22 mouse cellular contexts compared by ENCODE assay signal in genomic region chr7:107680151-107680852, GRCm38 (mm10). TPM values are rescaled to one million over a fixed set of nuclear protein-coding genes. Genes with fewer than 3 reads are reported as not detected.
DNase-seq lines count a peak whose midpoint lies in the region; ATAC-seq and TF ChIP-seq lines count a peak whose summit lies in the region.
"Had no signal": no experiment of that assay in that cellular context is flagged by ENCODE, and none has a peak within 500 bp of the region (broad histone marks: within the 10 kb centered on the region; RNA-seq: fewer than 3 reads in every experiment).

No protein-coding gene starts in this region.

- H3K27me3 ChIP-seq in lung, postnatal 0 days (replicated peaks; ENCODE audit: insufficient read depth, low read length): no peaks in the 10 kb centered on the region
- no peaks in the 10 kb centered on the region for H3K27me3 ChIP-seq in stomach, embryonic 14.5 days (ENCODE audit: control insufficient read depth, insufficient read depth, low read length)
- H3K27me3 ChIP-seq in heart, adult 2 months (ENCODE audit: control insufficient read depth, insufficient read depth, low read length): no peaks in the 10 kb centered on the region
- H3K27me3 ChIP-seq: heart, embryonic 15.5 days; hindbrain, embryonic 12.5 days; limb, embryonic 13.5 days; midbrain, embryonic 13.5 days had no signal

- no peaks in the 10 kb centered on the region for H3K9me3 ChIP-seq in lung, postnatal 0 days (ENCODE audit: low read length)
- H3K9me3 ChIP-seq in stomach, embryonic 14.5 days (ENCODE audit: control insufficient read depth, low read depth, low read length): no peaks in the 10 kb centered on the region
- H3K9me3 ChIP-seq: heart, embryonic 15.5 days; hindbrain, embryonic 12.5 days; limb, embryonic 13.5 days; midbrain, embryonic 13.5 days had no signal

- no peak for TF ChIP-seq POLR2A in lung, adult 2 months (IDR thresholded peaks at IDR 0.05; ENCODE audit: borderline replicate concordance, extremely low read depth, low read depth, low read length)
- no peak for TF ChIP-seq POLR2A in heart, adult 2 months (IDR thresholded peaks at IDR 0.05; ENCODE audit: insufficient read depth, low read depth, low read length)

- H3K27ac ChIP-seq in lung, postnatal 0 days (ENCODE audit: low read length): peak overlapping the region; percentile 78
- H3K27ac ChIP-seq in stomach, embryonic 14.5 days (ENCODE audit: low read length): 0 out of 2 replicates have a peak overlapping the region, but pooled peaks have one; percentile 15
- no peak overlapping the region; the same call in 1 of the 2 replicates for H3K27ac ChIP-seq in heart, adult 2 months
- H3K27ac ChIP-seq: heart, embryonic 15.5 days; hindbrain, embryonic 12.5 days; limb, embryonic 13.5 days; midbrain, embryonic 13.5 days had no signal

- no peaks in the 10 kb centered on the region; the same call in 1 of the 2 replicates for H3K4me1 ChIP-seq in lung, postnatal 0 days (ENCODE audit: insufficient read depth, low read depth, low read length)
- H3K4me1 ChIP-seq in lung, adult 2 months (ENCODE audit: control insufficient read depth, insufficient read depth, low read length): peaks cover 14% of the 10 kb centered on the region
- 0 out of 2 replicates have a peak, but pooled peaks cover 11% of the 10 kb centered on the region for H3K4me1 ChIP-seq in stomach, embryonic 14.5 days (ENCODE audit: control insufficient read depth, insufficient read depth, low read length)
- peaks cover 3% of the 10 kb centered on the region for H3K4me1 ChIP-seq in heart, adult 2 months (ENCODE audit: control insufficient read depth, insufficient read depth, low read length)
- H3K4me1 ChIP-seq: hindbrain, embryonic 12.5 days; limb, embryonic 13.5 days; midbrain, embryonic 13.5 days had no signal

- TF ChIP-seq CTCF in lung, postnatal 0 days (IDR thresholded peaks at IDR 0.05): no peak
- TF ChIP-seq CTCF in lung, adult 2 months (IDR thresholded peaks at IDR 0.05; ENCODE audit: insufficient read depth, low read length): no peak
- TF ChIP-seq CTCF in heart, adult 2 months (IDR thresholded peaks at IDR 0.05): no peak

- H3K79me2 ChIP-seq in heart, adult 2 months (replicated peaks; ENCODE audit: control insufficient read depth, insufficient read depth, low read length): no peaks in the 10 kb centered on the region

- no peak overlapping the region for H3K4me3 ChIP-seq in lung, postnatal 0 days (ENCODE audit: low read depth, low read length)
- H3K4me3 ChIP-seq in lung, adult 2 months (replicated peaks; ENCODE audit: extremely low read depth, low read depth, low read length): no peak overlapping the region
- H3K4me3 ChIP-seq in stomach, embryonic 14.5 days (ENCODE audit: low read depth, low read length): no peak overlapping the region
- H3K4me3 ChIP-seq in heart, adult 2 months: no peak overlapping the region
- H3K4me3 ChIP-seq: heart, embryonic 15.5 days; hindbrain, embryonic 12.5 days; limb, embryonic 13.5 days; midbrain, embryonic 13.5 days had no signal

- no peak overlapping the region for H3K4me2 ChIP-seq in lung, postnatal 0 days (replicated peaks; ENCODE audit: low read depth, low read length)
- H3K4me2 ChIP-seq in stomach, embryonic 14.5 days (replicated peaks; ENCODE audit: low read depth, low read length): no peak overlapping the region
- H3K4me2 ChIP-seq: heart, embryonic 15.5 days; hindbrain, embryonic 12.5 days; limb, embryonic 13.5 days; midbrain, embryonic 13.5 days had no signal

- H3K36me3 ChIP-seq in lung, postnatal 0 days (ENCODE audit: insufficient read depth, low read length): no peaks in the 10 kb centered on the region
- H3K36me3 ChIP-seq in stomach, embryonic 14.5 days (ENCODE audit: control insufficient read depth, insufficient read depth, low read length): no peaks in the 10 kb centered on the region
- H3K36me3 ChIP-seq in heart, adult 2 months (ENCODE audit: control insufficient read depth, insufficient read depth, low read length): peaks cover 2% of the 10 kb centered on the region; the same call in 1 of the 2 replicates
- H3K36me3 ChIP-seq: G1E; heart, embryonic 15.5 days; hindbrain, embryonic 12.5 days; midbrain, embryonic 13.5 days had no signal

- no peak overlapping the region for H3K9ac ChIP-seq in lung, postnatal 0 days (replicated peaks; ENCODE audit: low read depth)
- no peak overlapping the region for H3K9ac ChIP-seq in stomach, embryonic 14.5 days (replicated peaks; ENCODE audit: low read depth, low read length)
- H3K9ac ChIP-seq in heart, adult 2 months (ENCODE audit: low read depth, low read length): no peak overlapping the region
- H3K9ac ChIP-seq: heart, embryonic 15.5 days; hindbrain, embryonic 12.5 days; limb, embryonic 13.5 days; midbrain, embryonic 13.5 days had no signal

- DNase-seq in heart, adult 11 months: peak; percentile 82
- DNase-seq in heart, postnatal 25 days (ENCODE audit: low spot score): no peak
- DNase-seq in lung, postnatal 0 days (ENCODE audit: low spot score): peak; percentile 75
- no peak for DNase-seq in lung, adult 2 months
- DNase-seq in brain, adult 2 months (ENCODE audit: low read depth, low spot score): peak; percentile 71
- DNase-seq in adrenal gland, adult (ENCODE audit: inconsistent age in 2 of 2, low spot score in 1 of 2): no peak
- no peak for DNase-seq in heart, adult 2 months
- DNase-seq: adrenal gland, postnatal 36 days; cerebellum, postnatal 14 days; gastrocnemius, postnatal 36 days; kidney, adult 2 months; thymus, adult 2 months had no signal

- no peak for TF ChIP-seq EP300 in lung, postnatal 0 days (IDR thresholded peaks at IDR 0.05)
- TF ChIP-seq EP300 in heart, adult 2 months (IDR thresholded peaks at IDR 0.05; ENCODE audit: insufficient read depth, low read depth, low read length): no peak

- ATAC-seq in lung, postnatal 0 days: peak; percentile 80
- 0 out of 2 replicates have a peak, but pooled peaks have one; percentile 7 for ATAC-seq in stomach, embryonic 14.5 days (ENCODE audit: insufficient number of reproducible peaks, insufficient read depth, low FRiP score, low read depth)
- ATAC-seq: midbrain, embryonic 13.5 days had no signal

- 42% methylated on average over 6 of the region's 6 CpGs for WGBS in lung, postnatal 0 days
- WGBS in lung, adult 2 months: 51% methylated on average over 6 of the region's 6 CpGs
- 57% methylated on average over 6 of the region's 6 CpGs for WGBS in stomach, embryonic 14.5 days
- 56% methylated on average over 6 of the region's 6 CpGs for WGBS in heart, adult 2 months

- intact Hi-C loops in heart, postnatal 25 days (cut with DNase I): no loop called here
- intact Hi-C loops in heart, adult 2 months (cut with DNase I): no loop called here

RNA-seq across cellular contexts. Expression of gene 5330417H12Rik, which starts 55.3 kb away (rescaled TPM):
- total RNA-seq in heart, postnatal 25 days (2021): not detected
- polyA plus RNA-seq in lung, postnatal 0 days (2015; fragmentation: Nextera tagmentation; extraction: Ambion mirVana): not detected in 2 replicates
- not detected in 2 replicates for polyA plus RNA-seq in lung, adult 2 months (2012; rRNA removed)
- not detected in 2 replicates for polyA plus RNA-seq in stomach, embryonic 14.5 days (2014; fragmentation: Nextera tagmentation; extraction: Ambion mirVana)
- not detected for total RNA-seq in heart, adult 2 months (2021)
- polyA plus RNA-seq in heart, adult 2 months (2012; rRNA removed): not detected in 2 replicates
- total RNA-seq: adrenal gland, postnatal 36 days; G1E; gastrocnemius, postnatal 36 days; left cerebral cortex, adult 8-10 months had no signal
- polyA plus RNA-seq: embryonic facial prominence, embryonic 11.5 days; G1E; heart, embryonic 15.5 days; hindbrain, embryonic 12.5 days; kidney, adult 2 months; liver, embryonic 16.5 days; midbrain, embryonic 13.5 days; spleen, adult 2 months; thymus, adult 2 months had no signal

Comparison
In these comparisons a context has a peak if more than half of its experiments do, and no peak if none do; other contexts are left out.
1. DNase-seq: peak in heart, adult 11 months (single experiment), lung, postnatal 0 days (single experiment) and brain, adult 2 months (single experiment); none in heart, postnatal 25 days (single experiment), lung, adult 2 months (single experiment), adrenal gland, adult (0 of 2) and heart, adult 2 months (0 of 2).